19 mouse cellular contexts compared by ENCODE assay signal in the genomic region with DNA sequence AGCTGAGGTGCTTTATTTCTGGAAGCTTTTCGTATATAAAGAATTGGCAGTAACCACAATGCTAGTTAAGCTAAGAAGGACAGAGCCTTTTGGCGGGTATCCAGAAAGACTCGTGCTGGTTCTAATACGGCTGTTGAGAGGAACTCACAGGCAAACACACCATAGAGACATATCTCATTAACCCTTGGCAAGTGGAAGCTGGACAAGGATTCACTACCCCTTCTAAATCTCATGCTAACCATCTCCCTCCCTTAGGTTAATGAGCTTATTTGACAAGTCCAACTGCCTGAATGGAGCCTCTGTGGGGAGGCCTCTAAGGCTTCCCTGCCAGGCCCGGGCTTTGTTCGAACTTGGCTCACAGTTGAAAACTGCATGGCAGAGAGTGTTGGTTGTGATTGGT. TPM values are rescaled to one million over a fixed set of nuclear protein-coding genes. Genes with fewer than 3 reads are reported as not detected.
DNase-seq lines count a peak whose midpoint lies in the region; ATAC-seq and TF ChIP-seq lines count a peak whose summit lies in the region.
"Had no signal": no experiment of that assay in that cellular context is flagged by ENCODE, and none has a peak within 500 bp of the region (broad histone marks: within the 10 kb centered on the region; RNA-seq: fewer than 3 reads in every experiment).

No protein-coding gene starts in this region.

- no peaks in the 10 kb centered on the region for H3K36me3 ChIP-seq in hindbrain, embryonic 15.5 days
- H3K36me3 ChIP-seq in hindbrain, embryonic 12.5 days = no peaks in the 10 kb centered on the region
- H3K36me3 ChIP-seq in midbrain, embryonic 14.5 days (ENCODE audit: control insufficient read depth, insufficient read depth, low read length) = no peaks in the 10 kb centered on the region
- no peaks in the 10 kb centered on the region for H3K36me3 ChIP-seq in kidney, embryonic 15.5 days
- H3K36me3 ChIP-seq: embryonic facial prominence, embryonic 12.5 days; limb, embryonic 12.5 days; stomach, embryonic 15.5 days had no signal

- peak; percentile 65 for ATAC-seq in hindbrain, embryonic 15.5 days (ENCODE audit: low FRiP score, low read depth)
- no peak for ATAC-seq in hindbrain, embryonic 12.5 days (ENCODE audit: low FRiP score)
- ATAC-seq in midbrain, embryonic 14.5 days (ENCODE audit: low FRiP score, low TSS enrichment) = no peak
- no peak for ATAC-seq in kidney, embryonic 15.5 days (replicated peaks; ENCODE audit: low FRiP score)
- ATAC-seq: intestine, postnatal 0 days; liver, postnatal 0 days had no signal

- intact Hi-C loops in gastrocnemius, adult 2 months (cut with DNase I) = no loop called here

- H3K9ac ChIP-seq in hindbrain, embryonic 15.5 days = no peak overlapping the region
- no peak overlapping the region for H3K9ac ChIP-seq in hindbrain, embryonic 12.5 days
- H3K9ac ChIP-seq in midbrain, embryonic 14.5 days (replicated peaks; ENCODE audit: low read length) = no peak overlapping the region
- no peak overlapping the region for H3K9ac ChIP-seq in kidney, embryonic 15.5 days
- H3K9ac ChIP-seq: embryonic facial prominence, embryonic 12.5 days; limb, embryonic 12.5 days; liver, postnatal 0 days; stomach, embryonic 15.5 days had no signal

- TF ChIP-seq CTCF in brain, embryonic 14.5 days (IDR thresholded peaks at IDR 0.05; ENCODE audit: borderline replicate concordance, extremely low read depth, insufficient read depth, insufficient read length) = no peak
- TF ChIP-seq CTCF in gastrocnemius, adult 2 months (IDR thresholded peaks at IDR 0.05) = no peak

- 59% methylated on average over 6 of the region's 6 CpGs for WGBS in hindbrain, embryonic 15.5 days
- WGBS in hindbrain, embryonic 12.5 days = 80% methylated on average over 6 of the region's 6 CpGs
- WGBS in midbrain, embryonic 14.5 days = 69% methylated on average over 6 of the region's 6 CpGs
- WGBS in kidney, embryonic 15.5 days = 75% methylated on average over 6 of the region's 6 CpGs

- no peak overlapping the region for H3K4me2 ChIP-seq in hindbrain, embryonic 15.5 days
- H3K4me2 ChIP-seq in hindbrain, embryonic 12.5 days (replicated peaks) = no peak overlapping the region
- no peak overlapping the region for H3K4me2 ChIP-seq in midbrain, embryonic 14.5 days (ENCODE audit: low read length)
- no peak overlapping the region for H3K4me2 ChIP-seq in kidney, embryonic 15.5 days
- H3K4me2 ChIP-seq: embryonic facial prominence, embryonic 12.5 days; limb, embryonic 12.5 days; stomach, embryonic 15.5 days had no signal

- no peaks in the 10 kb centered on the region for H3K9me3 ChIP-seq in hindbrain, embryonic 15.5 days
- H3K9me3 ChIP-seq in hindbrain, embryonic 12.5 days (replicated peaks) = no peaks in the 10 kb centered on the region
- no peaks in the 10 kb centered on the region for H3K9me3 ChIP-seq in midbrain, embryonic 14.5 days (ENCODE audit: control insufficient read depth, low read length)
- H3K9me3 ChIP-seq in kidney, embryonic 15.5 days (replicated peaks) = no peaks in the 10 kb centered on the region
- H3K9me3 ChIP-seq: embryonic facial prominence, embryonic 12.5 days; limb, embryonic 12.5 days; megakaryocyte, embryonic 14.5 days; stomach, embryonic 15.5 days had no signal

- no peak overlapping the region for H3K27ac ChIP-seq in hindbrain, embryonic 15.5 days (replicated peaks)
- H3K27ac ChIP-seq in hindbrain, embryonic 12.5 days = no peak overlapping the region
- no peak overlapping the region for H3K27ac ChIP-seq in midbrain, embryonic 14.5 days (replicated peaks; ENCODE audit: low read depth, low read length)
- H3K27ac ChIP-seq in kidney, embryonic 15.5 days = no peak overlapping the region
- H3K27ac ChIP-seq in gastrocnemius, adult 2 months = no peak overlapping the region
- H3K27ac ChIP-seq: embryonic facial prominence, embryonic 12.5 days; limb, embryonic 12.5 days; stomach, embryonic 15.5 days had no signal

- peak; percentile 29 to 35 for DNase-seq in cerebellum, postnatal 14 days
- DNase-seq in cerebellum, adult 11-12 months = no peak
- DNase-seq in brain, embryonic 14.5 days (ENCODE audit: low read depth) = peak; percentile 94
- peak; percentile 57 for DNase-seq in midbrain, embryonic 14.5 days
- no peak for DNase-seq in gastrocnemius, adult 2 months
- DNase-seq: adrenal gland, adult 2 months; gastrocnemius, postnatal 25 days; kidney, postnatal 4 days; layer of hippocampus, postnatal 36 days; liver, postnatal 0 days had no signal

- H3K4me3 ChIP-seq in hindbrain, embryonic 15.5 days = no peak overlapping the region
- no peak overlapping the region for H3K4me3 ChIP-seq in hindbrain, embryonic 12.5 days
- H3K4me3 ChIP-seq in midbrain, embryonic 14.5 days (replicated peaks; ENCODE audit: low read depth, low read length) = no peak overlapping the region
- H3K4me3 ChIP-seq in kidney, embryonic 15.5 days (replicated peaks) = no peak overlapping the region
- H3K4me3 ChIP-seq in gastrocnemius, adult 2 months = no peak overlapping the region
- H3K4me3 ChIP-seq: embryonic facial prominence, embryonic 12.5 days; limb, embryonic 12.5 days; megakaryocyte, embryonic 14.5 days; stomach, embryonic 15.5 days had no signal

- H3K27me3 ChIP-seq in hindbrain, embryonic 15.5 days = no peaks in the 10 kb centered on the region
- H3K27me3 ChIP-seq in hindbrain, embryonic 12.5 days = no peaks in the 10 kb centered on the region
- no peaks in the 10 kb centered on the region for H3K27me3 ChIP-seq in midbrain, embryonic 14.5 days (ENCODE audit: control insufficient read depth, insufficient read depth, low read length)
- H3K27me3 ChIP-seq in kidney, embryonic 15.5 days = no peaks in the 10 kb centered on the region
- H3K27me3 ChIP-seq: embryonic facial prominence, embryonic 12.5 days; limb, embryonic 12.5 days; megakaryocyte, embryonic 14.5 days; stomach, embryonic 15.5 days had no signal

- no peaks in the 10 kb centered on the region for H3K4me1 ChIP-seq in hindbrain, embryonic 15.5 days (replicated peaks)
- peaks cover 8% of the 10 kb centered on the region for H3K4me1 ChIP-seq in hindbrain, embryonic 12.5 days
- H3K4me1 ChIP-seq in midbrain, embryonic 14.5 days (ENCODE audit: control insufficient read depth, insufficient read depth, low read length) = no peaks in the 10 kb centered on the region
- no peaks in the 10 kb centered on the region for H3K4me1 ChIP-seq in kidney, embryonic 15.5 days
- H3K4me1 ChIP-seq: megakaryocyte, embryonic 14.5 days; stomach, embryonic 15.5 days had no signal

- TF ChIP-seq POLR2A in brain, embryonic 14.5 days (IDR thresholded peaks at IDR 0.05; ENCODE audit: borderline replicate concordance, extremely low read depth, insufficient read depth, insufficient read length, poor library complexity, severe bottlenecking) = no peak

RNA-seq across cellular contexts. Expression of a gene that starts 10.0 kb away (rescaled TPM):
- 2.3 and 3.7 TPM in 2 replicates for polyA plus RNA-seq in hindbrain, embryonic 15.5 days (2015; fragmentation: Nextera tagmentation; extraction: Ambion mirVana)
- 15.6 and 20.5 TPM in 2 replicates for polyA plus RNA-seq in hindbrain, embryonic 12.5 days (2016; fragmentation: Nextera tagmentation; extraction: Ambion mirVana)
- 2.7 and 3.1 TPM in 2 replicates for polyA plus RNA-seq in brain, embryonic 14.5 days (2012; rRNA removed)
- 4.6 and 7.8 TPM in 2 replicates for polyA plus RNA-seq in midbrain, embryonic 14.5 days (2014; fragmentation: Nextera tagmentation; extraction: Ambion mirVana)
- 0.21 and 1.1 TPM in 2 replicates for polyA plus RNA-seq in kidney, embryonic 15.5 days (2015; fragmentation: Nextera tagmentation; extraction: Ambion mirVana)
- not detected for total RNA-seq in gastrocnemius, adult 2 months (2021)
- total RNA-seq: gastrocnemius, postnatal 25 days had no signal
- polyA plus RNA-seq: liver, postnatal 0 days; small intestine, adult 2 months had no signal

Comparison
In these comparisons a context has a peak if more than half of its experiments do, and no peak if none do; other contexts are left out.
1. DNase-seq: peak in cerebellum, postnatal 14 days (2 of 2), brain, embryonic 14.5 days (single experiment) and midbrain, embryonic 14.5 days (single experiment); none in cerebellum, adult 11-12 months (single experiment) and gastrocnemius, adult 2 months (single experiment).